Mouse (Mus musculus) myocyte (in vitro differentiated cells): ENCODE data around the gene Gpc5.

Experiments used
- MAX ChIP-seq: IDR thresholded peaks from one replicate; pipeline ENCODE4 v1.6.1; 2011; ENCODE audit warnings: low read depth, mild to moderate bottlenecking, control low read depth
- POLR2A ChIP-seq: IDR thresholded peaks from one replicate; pipeline ENCODE4 v1.6.1; 2011; ENCODE audit warnings: low read depth, mild to moderate bottlenecking, control low read depth, moderate library complexity; ENCODE audit not compliant: insufficient read length

- TF ChIP-seq MAX: no peak
- TF ChIP-seq POLR2A: no peak
Measured at GRCm38 (mm10) chr14:115188256-115188655, 96.2 kb downstream of the Gpc5 start.
